Mouse (Mus musculus) limb, embryonic 12.5 days (tissue): ENCODE measurements around the gene Ttf1. TPM values are rescaled to one million over a fixed set of nuclear protein-coding genes. Genes with fewer than 3 reads are reported as not detected.

ENCODE experiments used
- ATAC-seq: fragments of 200-750 bp; cut with Nextera tagmentation; 2 replicates; pipeline ENCODE4 v1.8.0; 2017; ENCODE audit warnings: low read depth, moderate TSS enrichment; ENCODE audit not compliant: insufficient number of reproducible peaks, insufficient read depth, low FRiP score, low TSS enrichment
- H3K27ac ChIP-seq: fragments of 300-500 bp; sonication (generic); 2 replicates; pipeline ENCODE4 v1.5.1; 2016; ENCODE audit warnings: mild to moderate bottlenecking, moderate library complexity
- H3K27me3 ChIP-seq: fragments of 300-500 bp; sonication (generic); 2 replicates; pipeline ENCODE4 v1.6.1; 2016; ENCODE audit warnings: mild to moderate bottlenecking, moderate library complexity
- H3K36me3 ChIP-seq: fragments of 300-500 bp; sonication (generic); 2 replicates; pipeline ENCODE4 v1.6.1; 2016; ENCODE audit warnings: mild to moderate bottlenecking, moderate library complexity
- H3K4me1 ChIP-seq: fragments of 300-500 bp; sonication (generic); replicated peaks from 2 replicates; pipeline ENCODE4 v1.6.1; 2016
- H3K4me2 ChIP-seq: fragments of 300-500 bp; sonication (generic); 2 replicates; pipeline ENCODE4 v1.6.1; 2016; ENCODE audit warnings: mild to moderate bottlenecking, moderate library complexity
- H3K4me3 ChIP-seq: fragments of 300-500 bp; sonication (generic); replicated peaks from 2 replicates; pipeline ENCODE4 v1.5.1; 2016; ENCODE audit warnings: mild to moderate bottlenecking
- H3K9ac ChIP-seq: fragments of 300-500 bp; sonication (generic); replicated peaks from 2 replicates; pipeline ENCODE4 v1.6.1; 2016; ENCODE audit warnings: mild to moderate bottlenecking, moderate library complexity
- H3K9me3 ChIP-seq: fragments of 300-500 bp; sonication (generic); 2 replicates; pipeline ENCODE4 v1.6.1; 2016; ENCODE audit warnings: mild to moderate bottlenecking, moderate library complexity
- WGBS: fragments of 180-500 bp; shearing (Covaris S2); methylation state at CpG from one replicate; pipeline ENCODE4 v1.1.7; 2016; 5-methylcytosine and 5-hydroxymethylcytosine counted together
- polyA plus RNA-seq: library from polyadenylated mRNA; unstranded; fragments of >200 nt; fragmentation: Nextera tagmentation; extraction: Ambion mirVana; gene quantifications from 2 replicates; pipeline ENCODE4 v1.2.1, GENCODE M21; 2016

The Ttf1 gene
- 12.9 and 13.7 TPM in 2 replicates for polyA plus RNA-seq

DNA sequence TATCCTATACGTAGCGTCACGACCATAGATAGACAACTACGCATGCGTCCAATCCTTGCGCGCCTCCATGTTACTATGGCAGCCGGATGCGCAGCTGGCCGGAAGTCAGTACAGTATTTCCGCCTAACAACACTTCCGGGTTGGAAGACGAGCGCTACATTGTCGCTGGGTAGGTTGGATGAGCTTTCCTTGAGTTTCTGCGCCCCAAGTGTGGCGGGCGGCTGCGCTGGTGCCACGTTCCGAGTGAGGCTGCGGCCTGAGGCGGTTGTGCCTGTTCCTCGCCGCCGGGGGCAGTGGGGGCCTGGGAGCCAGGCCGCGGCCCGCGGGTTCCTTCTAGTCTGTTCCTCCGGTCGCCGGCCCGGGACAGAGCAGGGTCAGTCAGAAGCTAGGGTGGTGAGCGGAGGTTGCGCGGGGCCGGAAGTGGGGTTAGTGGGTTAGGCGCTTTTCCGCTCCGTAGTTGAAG is at the start of gene Ttf1:
Ttf1 (plus strand) TSS at position 128 of the 463 bp plus-strand sequence.
- Histone ChIP-seq H3K9me3 (no peaks in the 10 kb centered on the region), H3K27me3 (peaks cover 23% of the 10 kb centered on the region), H3K9ac (peak within 1 kb of the TSS; percentile 71), H3K4me3 (peak within 1 kb of the TSS; percentile 91), H3K27ac (peak within 1 kb of the TSS; percentile 94), H3K4me1 (peaks cover 8% of the 10 kb centered on the region; the same call in 1 of the 2 replicates), H3K36me3 (no peaks in the 10 kb centered on the region), H3K4me2 (peak within 1 kb of the TSS; percentile 83)
- WGBS: under 1% methylated on average over 41 of the region's 41 CpGs
- ATAC-seq: peak; percentile 96

DNA sequence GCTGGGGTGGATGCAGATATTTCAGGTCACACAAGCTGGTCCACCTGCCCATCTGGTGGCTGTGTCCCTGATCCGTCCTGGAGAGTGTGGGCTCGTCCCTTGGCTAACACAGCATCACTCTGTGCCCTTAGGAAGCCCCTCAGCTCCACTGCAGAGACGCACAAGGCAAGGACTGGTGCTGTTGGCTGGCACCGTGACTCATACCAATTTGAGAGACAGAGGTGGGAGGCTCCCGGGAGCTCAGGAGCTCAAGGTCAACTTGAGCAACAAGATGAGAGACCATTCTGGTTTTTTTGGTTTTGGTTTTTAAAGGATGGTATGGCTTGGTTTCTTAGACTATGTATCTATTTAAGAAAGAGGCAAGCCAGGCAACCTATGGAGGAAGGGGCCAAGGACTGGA is 47.5 kb upstream of the Ttf1 start:
- no peak for ATAC-seq
- Histone ChIP-seq H3K27ac (no peak overlapping the region), H3K9me3 (no peaks in the 10 kb centered on the region), H3K4me3 (no peak overlapping the region), H3K4me1 (peaks cover 9% of the 10 kb centered on the region), H3K36me3 (no peaks in the 10 kb centered on the region), H3K4me2 (no peak overlapping the region), H3K9ac (no peak overlapping the region), H3K27me3 (peaks cover 89% of the 10 kb centered on the region)
- 52% methylated on average over 5 of the region's 5 CpGs for whole genome bisulfite sequencing

DNA sequence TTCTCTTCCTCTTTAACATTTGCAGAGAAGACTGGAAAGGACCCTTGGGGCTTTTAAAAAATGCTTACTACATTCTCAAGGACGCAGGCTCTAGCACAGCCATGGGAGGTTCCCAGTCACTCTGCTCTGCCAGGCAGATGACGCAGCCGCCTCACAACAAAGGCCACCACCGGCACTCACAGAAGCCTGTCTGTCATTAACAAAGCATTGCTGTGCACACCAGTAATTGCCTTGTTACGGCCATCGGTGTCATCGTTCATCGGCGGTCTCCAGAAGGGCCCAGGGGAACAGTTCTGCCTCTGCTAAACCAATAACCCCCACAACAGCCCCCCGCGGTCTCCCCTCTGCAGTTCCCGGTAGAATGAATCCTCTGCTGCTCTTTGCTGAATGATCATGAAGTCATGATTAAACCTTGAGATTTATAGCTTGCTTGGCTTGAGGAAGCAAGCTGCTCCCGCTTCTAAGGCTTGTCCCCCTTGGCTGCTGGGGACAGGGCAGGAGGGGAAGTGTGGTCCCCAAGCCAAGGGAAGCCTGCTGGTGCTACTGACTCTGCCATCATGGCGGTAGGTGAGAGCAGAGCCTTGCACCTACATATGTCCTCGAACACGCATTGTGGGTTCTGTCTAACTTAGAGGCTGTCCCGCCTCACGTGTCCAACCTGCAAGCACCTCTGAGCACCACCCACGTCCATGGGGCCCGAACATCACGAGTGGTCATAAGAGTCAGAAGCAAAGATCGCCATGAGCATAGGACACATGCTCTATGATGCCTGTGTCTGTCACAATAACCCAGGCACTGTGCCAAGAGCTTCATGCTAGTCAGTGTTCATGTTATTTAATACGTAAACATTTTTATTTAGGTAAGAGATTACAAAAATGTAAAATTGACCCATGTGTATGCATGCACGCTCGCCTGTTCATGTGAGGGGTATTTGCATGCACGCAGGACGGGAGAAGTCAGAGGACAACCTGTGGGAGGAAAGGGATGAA is 43.2 kb upstream of the Ttf1 start:
- ATAC-seq: no peak
- H3K4me3 ChIP-seq: no peak overlapping the region
- no peaks in the 10 kb centered on the region for H3K9me3 ChIP-seq
- H3K4me2 ChIP-seq: peak overlapping the region; percentile 30
- H3K9ac ChIP-seq: no peak overlapping the region
- H3K36me3 ChIP-seq: no peaks in the 10 kb centered on the region
- 50% methylated on average over 27 of the region's 27 CpGs for WGBS
- no peak overlapping the region for H3K27ac ChIP-seq
- H3K4me1 ChIP-seq: peaks cover 9% of the 10 kb centered on the region
- H3K27me3 ChIP-seq: peaks cover 88% of the 10 kb centered on the region

DNA sequence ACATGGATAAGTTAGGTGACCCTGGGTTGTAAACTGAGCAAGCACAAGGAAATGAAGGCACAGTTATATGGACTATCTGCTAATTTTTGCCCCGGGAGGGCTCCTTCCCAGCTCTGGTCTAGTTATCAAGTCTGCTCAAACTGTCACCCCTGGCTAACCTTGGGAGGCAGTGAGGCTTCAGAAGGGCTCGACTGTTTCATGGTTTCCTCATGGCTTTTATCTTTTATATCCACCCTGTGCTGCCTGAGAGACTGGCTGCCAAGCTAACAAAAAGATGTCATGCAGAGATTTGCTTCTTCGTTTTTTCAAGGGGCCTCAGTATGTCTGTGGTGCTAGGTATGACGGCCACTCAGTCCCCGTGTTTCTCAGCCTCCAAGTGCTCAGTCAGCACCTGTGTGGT is 41.4 kb upstream of the Ttf1 start:
- 61% methylated on average over 5 of the region's 5 CpGs for WGBS
- Histone ChIP-seq H3K36me3 (no peaks in the 10 kb centered on the region), H3K27ac (no peak overlapping the region), H3K9me3 (no peaks in the 10 kb centered on the region), H3K4me3 (no peak overlapping the region), H3K4me1 (peaks cover 9% of the 10 kb centered on the region), H3K4me2 (no peak overlapping the region), H3K9ac (no peak overlapping the region), H3K27me3 (peaks cover 93% of the 10 kb centered on the region)
- no peak for ATAC-seq

DNA sequence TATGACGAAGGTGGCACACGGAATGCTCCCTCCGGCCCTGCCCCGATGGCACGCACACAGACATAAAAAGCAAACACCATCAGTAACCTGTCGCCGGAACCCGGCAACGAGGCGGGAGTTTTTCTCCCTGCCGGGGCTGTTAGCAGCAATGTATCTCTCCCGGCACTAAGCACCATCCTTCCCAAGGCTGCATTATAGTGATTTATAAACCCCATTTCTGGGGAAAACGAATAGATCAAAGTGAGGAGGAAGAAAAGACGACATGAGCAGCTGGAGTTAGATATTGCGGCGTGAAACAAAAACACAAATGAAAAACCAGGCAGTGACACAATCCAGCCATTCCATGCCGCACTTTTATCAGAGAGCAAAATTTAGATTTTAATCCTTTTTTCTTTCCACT is 39.0 kb upstream of the Ttf1 start:
- no peaks in the 10 kb centered on the region for H3K36me3 ChIP-seq
- no peaks in the 10 kb centered on the region for H3K9me3 ChIP-seq
- H3K4me3 ChIP-seq: no peak overlapping the region
- WGBS: 40% methylated on average over 17 of the region's 17 CpGs
- no peak overlapping the region for H3K27ac ChIP-seq
- ATAC-seq: no peak
- peaks cover 85% of the 10 kb centered on the region for H3K27me3 ChIP-seq
- peaks cover 9% of the 10 kb centered on the region for H3K4me1 ChIP-seq
- H3K9ac ChIP-seq: no peak overlapping the region
- H3K4me2 ChIP-seq: no peak overlapping the region

DNA sequence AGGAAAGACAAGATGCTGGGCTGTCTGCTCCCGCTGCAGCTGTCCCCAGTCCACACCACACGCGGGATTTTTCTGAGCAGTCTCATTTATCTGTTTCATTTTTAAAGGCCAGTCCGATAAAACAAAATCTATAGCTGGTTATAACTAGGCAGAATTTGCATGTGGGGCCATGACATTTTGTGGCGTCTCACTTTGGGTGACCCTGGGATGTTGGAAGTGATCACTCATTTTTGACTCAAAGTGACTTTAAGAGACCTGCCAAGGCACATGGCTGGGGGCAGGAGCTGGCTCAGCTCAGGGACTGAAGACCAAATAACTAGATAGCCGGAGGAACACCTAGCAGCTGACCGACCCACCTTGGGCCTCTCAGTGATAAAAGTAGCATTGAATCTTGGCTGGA is 37.1 kb upstream of the Ttf1 start:
- no peaks in the 10 kb centered on the region for H3K9me3 ChIP-seq
- peaks cover 75% of the 10 kb centered on the region for H3K27me3 ChIP-seq
- no peak overlapping the region for H3K4me3 ChIP-seq
- no peak overlapping the region for H3K9ac ChIP-seq
- 88% methylated on average over 7 of the region's 7 CpGs for WGBS
- no peaks in the 10 kb centered on the region for H3K36me3 ChIP-seq
- no peak overlapping the region for H3K4me2 ChIP-seq
- no peak for ATAC-seq
- no peaks in the 10 kb centered on the region for H3K4me1 ChIP-seq
- no peak overlapping the region for H3K27ac ChIP-seq

DNA sequence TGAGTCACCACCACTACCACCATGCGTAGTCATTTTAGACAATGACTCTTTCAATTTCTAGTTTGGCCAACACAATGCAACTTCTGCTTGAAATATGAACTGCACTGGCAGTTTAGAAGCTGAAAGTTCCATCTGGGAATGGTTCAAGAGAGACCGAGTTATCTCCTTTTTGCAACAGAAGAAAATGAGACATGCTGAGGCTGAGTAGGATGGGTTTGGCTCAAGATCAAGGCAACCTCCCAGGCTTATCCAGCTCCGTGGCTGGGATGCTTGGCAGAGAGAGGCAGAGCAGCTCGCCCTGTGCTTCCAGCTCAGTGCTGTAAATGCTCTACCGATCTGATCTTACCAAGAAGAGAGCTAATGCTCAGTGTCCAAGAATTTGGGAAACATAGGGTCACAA is 34.8 kb upstream of the Ttf1 start:
- H3K9me3 ChIP-seq: no peaks in the 10 kb centered on the region
- WGBS: 84% methylated on average over 5 of the region's 5 CpGs
- H3K27ac ChIP-seq: no peak overlapping the region
- ATAC-seq: no peak
- H3K36me3 ChIP-seq: no peaks in the 10 kb centered on the region
- no peak overlapping the region for H3K4me3 ChIP-seq
- no peak overlapping the region for H3K4me2 ChIP-seq
- H3K27me3 ChIP-seq: peaks cover 69% of the 10 kb centered on the region
- peaks cover 6% of the 10 kb centered on the region; the same call in 1 of the 2 replicates for H3K4me1 ChIP-seq
- no peak overlapping the region for H3K9ac ChIP-seq

DNA sequence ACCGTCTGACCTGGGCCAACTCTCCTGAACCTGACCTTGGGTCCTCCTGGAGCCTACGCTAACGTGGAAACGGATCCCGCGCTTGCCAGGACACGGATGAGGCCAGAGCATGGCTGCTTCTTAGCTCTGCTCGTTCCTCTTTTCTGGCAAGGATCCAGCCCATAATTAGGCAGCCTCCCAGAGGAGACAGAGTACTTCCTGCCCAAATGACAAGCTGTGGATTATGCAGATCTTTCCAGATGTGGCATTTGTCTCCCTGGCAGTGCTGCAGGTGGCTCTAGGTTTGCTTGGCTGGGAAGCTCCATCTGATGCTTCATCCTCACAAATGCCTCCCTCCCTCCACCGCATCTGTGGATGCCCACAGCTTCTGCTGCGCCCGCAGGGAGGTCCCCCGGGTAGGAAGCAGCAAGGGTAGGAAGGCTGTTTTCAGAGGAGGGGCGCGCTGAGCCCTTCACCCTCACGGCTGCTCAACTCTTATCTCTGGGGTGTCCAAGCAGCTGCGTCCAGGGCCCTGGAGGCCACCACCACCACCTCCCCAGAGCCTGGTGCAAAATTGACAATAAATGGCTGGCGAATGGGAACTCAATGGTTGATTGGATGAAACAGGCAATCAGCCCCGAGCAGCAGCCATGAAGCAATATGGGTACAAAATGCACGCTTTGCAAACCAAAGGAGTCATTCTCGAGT is 29.9 kb upstream of the Ttf1 start:
- no peaks in the 10 kb centered on the region for H3K9me3 ChIP-seq
- 48% methylated on average over 20 of the region's 20 CpGs for WGBS
- no peak overlapping the region for H3K4me3 ChIP-seq
- no peaks in the 10 kb centered on the region for H3K36me3 ChIP-seq
- H3K4me1 ChIP-seq: peaks cover 11% of the 10 kb centered on the region
- ATAC-seq: no peak
- H3K27me3 ChIP-seq: peaks cover 52% of the 10 kb centered on the region
- no peak overlapping the region for H3K4me2 ChIP-seq
- H3K9ac ChIP-seq: no peak overlapping the region; the same call in 1 of the 2 replicates
- no peak overlapping the region for H3K27ac ChIP-seq

DNA sequence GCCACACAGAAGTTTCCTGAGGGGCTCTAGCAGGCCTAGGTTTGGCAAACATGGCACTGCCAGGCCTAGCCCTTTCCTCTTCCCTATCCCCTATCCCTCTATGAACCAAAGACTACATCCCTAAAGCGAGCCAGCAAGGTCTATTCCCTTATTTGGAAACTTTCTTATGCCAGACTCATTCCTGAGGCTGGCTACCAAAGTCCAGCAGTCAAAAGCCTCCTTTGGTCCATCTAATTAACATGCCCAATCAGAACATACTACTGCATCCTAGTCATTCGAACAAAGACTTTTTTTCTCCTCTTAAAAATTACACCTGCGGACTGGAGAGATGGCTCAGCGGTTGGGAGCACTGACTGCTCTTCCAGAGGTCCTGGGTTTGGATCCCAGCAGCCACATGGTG is 28.1 kb upstream of the Ttf1 start:
- Histone ChIP-seq H3K4me1 (peaks cover 11% of the 10 kb centered on the region), H3K9me3 (no peaks in the 10 kb centered on the region), H3K9ac (no peak overlapping the region), H3K27ac (no peak overlapping the region), H3K27me3 (peaks cover 55% of the 10 kb centered on the region), H3K36me3 (no peaks in the 10 kb centered on the region), H3K4me2 (no peak overlapping the region), H3K4me3 (no peak overlapping the region)
- 82% methylated on average over 4 of the region's 4 CpGs for WGBS
- ATAC-seq: no peak

DNA sequence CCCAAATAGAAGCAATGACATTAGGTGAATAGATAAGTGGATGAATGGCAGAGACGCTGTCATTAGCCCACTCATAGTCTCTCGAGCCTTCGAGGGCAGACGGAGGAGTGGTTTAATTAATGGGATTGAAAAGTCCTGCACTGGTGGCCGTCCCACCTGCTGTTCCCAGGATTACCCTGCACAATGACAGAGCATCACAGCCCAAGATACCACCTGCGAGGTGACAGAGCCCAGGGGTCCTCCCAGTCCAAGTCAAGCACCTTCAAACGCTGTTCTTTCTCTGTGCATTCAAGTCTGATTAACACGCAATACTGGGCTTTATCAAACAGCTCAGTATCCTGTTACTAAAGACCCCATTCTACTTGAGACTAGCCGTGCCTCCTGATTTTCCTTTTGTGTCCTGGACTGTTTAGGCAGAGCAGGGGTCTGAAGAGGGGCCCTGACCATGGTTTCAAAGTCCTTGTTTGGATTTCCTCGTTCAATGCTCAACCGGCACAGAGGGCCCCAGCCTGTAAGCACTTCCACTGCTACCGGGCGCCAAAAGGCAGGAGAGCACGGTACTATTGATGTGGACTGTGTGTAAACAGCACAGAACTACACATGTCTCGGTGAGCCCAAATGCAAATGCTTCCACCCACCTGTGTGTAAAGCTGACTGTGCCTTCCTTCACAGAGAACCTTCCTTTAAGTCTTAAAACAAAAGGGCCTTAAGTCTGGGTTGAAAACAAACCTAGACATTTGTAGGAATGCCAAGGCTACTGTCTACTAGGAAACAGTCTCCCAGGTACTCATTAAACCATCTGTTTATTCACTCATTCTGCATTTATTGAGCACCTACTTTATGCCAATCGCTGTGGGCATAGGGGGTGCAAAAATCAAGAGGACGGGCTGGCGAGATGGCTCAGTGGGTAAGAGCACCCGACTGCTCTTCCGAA is 25.3 kb upstream of the Ttf1 start:
- H3K27me3 ChIP-seq: peaks cover 69% of the 10 kb centered on the region
- no peak overlapping the region for H3K4me2 ChIP-seq
- no peak for ATAC-seq
- peaks cover 10% of the 10 kb centered on the region for H3K4me1 ChIP-seq
- H3K4me3 ChIP-seq: no peak overlapping the region
- H3K27ac ChIP-seq: no peak overlapping the region
- no peaks in the 10 kb centered on the region for H3K36me3 ChIP-seq
- H3K9me3 ChIP-seq: no peaks in the 10 kb centered on the region
- 67% methylated on average over 20 of the region's 20 CpGs for WGBS
- H3K9ac ChIP-seq: no peak overlapping the region
